Mouse (Mus musculus) kidney, adult 2 months (tissue): ENCODE measurements around the gene Fam19a5. TPM values are rescaled to one million over a fixed set of nuclear protein-coding genes. Genes with fewer than 3 reads are reported as not detected.

Source experiments
- DNase-seq: peaks from one replicate; pipeline ENCODE4 v3.0.0; 2021
- H3K27ac ChIP-seq: fragments of 200-500 bp; 2 replicates; pipeline ENCODE4 v1.5.1; 2012; ENCODE audit warnings: low read depth, low read length, control low read depth, inconsistent platforms; ENCODE audit not compliant: insufficient read depth
- H3K27me3 ChIP-seq: fragments of 200-500 bp; replicated peaks from 2 replicates; pipeline ENCODE4 v1.6.1; 2012; ENCODE audit warnings: mild to moderate bottlenecking, moderate library complexity, low read length, inconsistent platforms; ENCODE audit not compliant: control insufficient read depth, insufficient read depth
- H3K36me3 ChIP-seq: fragments of 200-500 bp; 2 replicates; pipeline ENCODE4 v1.6.1; 2012; ENCODE audit warnings: mild to moderate bottlenecking, moderate library complexity, low read length, inconsistent platforms; ENCODE audit not compliant: control insufficient read depth, insufficient read depth
- H3K4me1 ChIP-seq: fragments of 200-500 bp; 2 replicates; pipeline ENCODE4 v1.6.1; 2011; ENCODE audit warnings: low read length; ENCODE audit not compliant: control insufficient read depth, insufficient read depth
- H3K4me3 ChIP-seq: fragments of 200-500 bp; 2 replicates; pipeline ENCODE4 v1.5.1; 2011; ENCODE audit warnings: mild to moderate bottlenecking, low read depth, low read length, control low read depth; ENCODE audit not compliant: insufficient read depth
- CTCF ChIP-seq: fragments of 200-500 bp; conservative IDR thresholded peaks from 2 replicates; pipeline ENCODE4 v1.5.1; 2011; ENCODE audit warnings: low read depth, mild to moderate bottlenecking, control low read depth, low read length, moderate library complexity, mixed read lengths; ENCODE audit not compliant: insufficient read depth, insufficient read length
- POLR2A ChIP-seq: fragments of 200-500 bp; IDR thresholded peaks from one replicate; pipeline ENCODE4 v1.6.1; 2011; ENCODE audit warnings: low read depth, low read length, control low read depth
- WGBS: fragments of 180-500 bp; shearing (Covaris S2); methylation state at CpG from one replicate; pipeline ENCODE4 v1.1.7; 2018; 5-methylcytosine and 5-hydroxymethylcytosine counted together
- polyA plus RNA-seq: library from polyadenylated mRNA; depleted of rRNA; stranded (reverse); fragments of >200 nt; gene quantifications from 2 replicates; pipeline ENCODE4 v1.2.3, GENCODE M21; 2012

The Fam19a5 gene
- polyA plus RNA-seq, 1 experiment: 6.3 TPM

GRCm38 (mm10) chr15:87596731-87597130, 52.6 kb downstream of the Fam19a5 start:
- Histone ChIP-seq H3K27me3 (no peaks in the 10 kb centered on the region), H3K4me1 (no peaks in the 10 kb centered on the region), H3K36me3 (no peaks in the 10 kb centered on the region), H3K4me3 (no peak overlapping the region), H3K27ac (no peak overlapping the region)
- 52% methylated on average over 8 of the region's 8 CpGs for WGBS
- no peak for TF ChIP-seq CTCF
- TF ChIP-seq POLR2A: no peak
- DNase-seq: peak; percentile 11

GRCm38 (mm10) chr15:87597149-87597548, 53.0 kb downstream of the Fam19a5 start:
- Histone ChIP-seq H3K27ac (no peak overlapping the region), H3K4me1 (no peaks in the 10 kb centered on the region), H3K27me3 (no peaks in the 10 kb centered on the region), H3K36me3 (no peaks in the 10 kb centered on the region), H3K4me3 (no peak overlapping the region)
- no peak for TF ChIP-seq POLR2A
- TF ChIP-seq CTCF: no peak
- DNase-seq: peak; percentile 1
- WGBS: 38% methylated on average over 4 of the region's 4 CpGs

GRCm38 (mm10) chr15:87597766-87598165, 53.7 kb downstream of the Fam19a5 start:
- H3K27ac ChIP-seq: no peak overlapping the region
- no peak overlapping the region for H3K4me3 ChIP-seq
- no peaks in the 10 kb centered on the region for H3K36me3 ChIP-seq
- H3K4me1 ChIP-seq: no peaks in the 10 kb centered on the region
- WGBS: 88% methylated on average over 4 of the region's 4 CpGs
- no peak for DNase-seq
- no peak for TF ChIP-seq CTCF
- TF ChIP-seq POLR2A: no peak
- no peaks in the 10 kb centered on the region for H3K27me3 ChIP-seq

- TF ChIP-seq POLR2A (no peak), CTCF (no peak)
- no peaks in the 10 kb centered on the region for H3K36me3 ChIP-seq
- H3K4me3 ChIP-seq: no peak overlapping the region
- H3K4me1 ChIP-seq: no peaks in the 10 kb centered on the region
- DNase-seq: no peak
- no peak overlapping the region for H3K27ac ChIP-seq
- WGBS: 82% methylated on average over 4 of the region's 4 CpGs
- H3K27me3 ChIP-seq: no peaks in the 10 kb centered on the region
These were observed 54.5 kb downstream of the Fam19a5 start for GRCm38 (mm10) chr15:87598636-87599035.

- Histone ChIP-seq H3K36me3 (no peaks in the 10 kb centered on the region), H3K4me3 (no peak overlapping the region), H3K4me1 (no peaks in the 10 kb centered on the region), H3K27me3 (no peaks in the 10 kb centered on the region), H3K27ac (no peak overlapping the region)
- DNase-seq: no peak
- 58% methylated on average over 1 of the region's 1 CpGs for WGBS
- TF ChIP-seq CTCF (no peak), POLR2A (no peak)
These were observed 59.2 kb downstream of the Fam19a5 start for GRCm38 (mm10) chr15:87603316-87603715.

- Histone ChIP-seq H3K4me1 (no peaks in the 10 kb centered on the region), H3K27ac (no peak overlapping the region)
- 54% methylated on average over 9 of the region's 9 CpGs for WGBS
These were observed 61.6 kb downstream of the Fam19a5 start for GRCm38 (mm10) chr15:87605504-87606280.

GRCm38 (mm10) chr15:87606702-87607101, 62.6 kb downstream of the Fam19a5 start:
- Histone ChIP-seq H3K27ac (no peak overlapping the region), H3K36me3 (no peaks in the 10 kb centered on the region), H3K27me3 (no peaks in the 10 kb centered on the region), H3K4me3 (no peak overlapping the region), H3K4me1 (no peaks in the 10 kb centered on the region)
- whole genome bisulfite sequencing: 84% methylated on average over 10 of the region's 10 CpGs
- no peak for TF ChIP-seq POLR2A
- TF ChIP-seq CTCF: no peak
- no peak for DNase-seq

More at GRCm38 (mm10) chr15:87605504-87606280, 61.6 kb downstream of the Fam19a5 start:
- no peaks in the 10 kb centered on the region for H3K27me3 ChIP-seq
- DNase-seq: no peak
- no peaks in the 10 kb centered on the region for H3K36me3 ChIP-seq
- no peak overlapping the region for H3K4me3 ChIP-seq
- TF ChIP-seq CTCF (no peak), POLR2A (no peak)
